Mouse (Mus musculus) midbrain, embryonic 11.5 days (tissue): ENCODE data around the gene Lrrc71. TPM values are rescaled to one million over a fixed set of nuclear protein-coding genes. Genes with fewer than 3 reads are reported as not detected.

Experiments
- ATAC-seq: fragments of 200-750 bp; cut with Nextera tagmentation; 2 replicates; pipeline ENCODE4 v1.8.0; 2017; ENCODE audit warnings: moderate TSS enrichment, moderate library complexity; ENCODE audit not compliant: low FRiP score
- DNase-seq: peaks from one replicate; pipeline ENCODE4 v3.0.0; 2015; ENCODE audit warnings: low spot score; ENCODE audit errors: missing footprints
- H3K27ac ChIP-seq: fragments of 300-500 bp; sonication (generic); 2 replicates; pipeline ENCODE4 v1.5.1; 2014; ENCODE audit warnings: low read depth, low read length
- H3K27me3 ChIP-seq: fragments of 300-500 bp; sonication (generic); 2 replicates; pipeline ENCODE4 v1.6.1; 2014; ENCODE audit warnings: mild to moderate bottlenecking, low read length, moderate library complexity, mixed read lengths; ENCODE audit not compliant: control insufficient read depth, insufficient read depth
- H3K36me3 ChIP-seq: fragments of 300-500 bp; sonication (generic); 2 replicates; pipeline ENCODE4 v1.6.1; 2014; ENCODE audit warnings: mild to moderate bottlenecking, low read length, moderate library complexity, mixed read lengths; ENCODE audit not compliant: control insufficient read depth, insufficient read depth
- H3K4me1 ChIP-seq: fragments of 300-500 bp; sonication (generic); 2 replicates; pipeline ENCODE4 v1.6.1; 2014; ENCODE audit warnings: low read length; ENCODE audit not compliant: control insufficient read depth, insufficient read depth
- H3K4me2 ChIP-seq: fragments of 300-500 bp; sonication (generic); 2 replicates; pipeline ENCODE4 v1.6.1; 2014; ENCODE audit warnings: mild to moderate bottlenecking, moderate library complexity
- H3K4me3 ChIP-seq: fragments of 300-500 bp; sonication (generic); 2 replicates; pipeline ENCODE4 v1.5.1; 2014; ENCODE audit warnings: low read depth, low read length
- H3K9ac ChIP-seq: fragments of 300-500 bp; sonication (generic); 2 replicates; pipeline ENCODE4 v1.6.1; 2014; ENCODE audit warnings: low read length
- H3K9me3 ChIP-seq: fragments of 300-500 bp; sonication (generic); 2 replicates; pipeline ENCODE4 v1.6.1; 2016; ENCODE audit warnings: low read length; ENCODE audit not compliant: control insufficient read depth
- WGBS: fragments of 180-500 bp; shearing (Covaris S2); extraction: QIAGEN DNeasy Blood & Tissue Kit; methylation state at CpG from one replicate; pipeline ENCODE4 v1.1.7; 2014; 5-methylcytosine and 5-hydroxymethylcytosine counted together
- polyA plus RNA-seq: library from polyadenylated mRNA; unstranded; fragments of >200 nt; fragmentation: Nextera tagmentation; extraction: Ambion mirVana; gene quantifications from 2 replicates; pipeline ENCODE4 v1.2.1, GENCODE M21; 2014

The Lrrc71 gene
- polyA plus RNA-seq, 1 experiment from 2014 or later = 0.08 TPM

DNA sequence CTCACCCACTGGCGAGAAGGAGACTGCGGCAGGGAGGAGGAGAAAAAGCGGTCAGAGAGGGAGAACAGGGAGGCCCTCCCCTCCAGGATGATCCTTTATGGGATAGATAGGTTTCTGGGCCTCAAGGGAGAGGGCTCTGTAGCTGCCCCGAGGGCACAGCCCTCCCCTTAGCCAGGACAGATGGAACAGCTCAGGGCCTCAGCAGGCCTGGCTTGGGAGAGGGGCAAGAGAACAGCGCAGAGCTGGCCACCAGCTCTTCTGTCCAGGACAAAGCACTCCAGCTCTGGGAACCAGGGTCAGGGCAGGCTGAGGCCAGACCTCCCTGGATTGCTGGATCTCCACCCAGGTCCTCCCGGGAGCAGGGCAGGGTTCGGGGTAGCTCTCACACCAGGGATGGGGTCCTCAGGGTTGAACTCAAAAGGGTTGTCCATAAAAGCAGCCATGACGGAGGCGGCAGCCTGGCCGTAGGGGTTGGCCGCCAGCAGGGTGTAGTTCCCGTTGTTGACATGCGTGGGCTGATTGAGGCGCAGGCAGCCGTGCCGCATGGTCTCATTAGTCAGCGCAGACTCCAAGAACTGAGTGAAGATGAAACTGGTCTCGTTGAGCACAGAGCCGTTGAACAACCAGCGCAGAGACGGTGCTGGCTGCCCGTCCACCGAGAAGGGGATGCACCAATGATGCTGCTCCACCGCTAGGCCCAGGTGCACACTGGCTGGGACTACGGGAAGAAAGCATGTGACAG lies 35.0 kb upstream of the Lrrc71 start:
- Histone ChIP-seq H3K4me2 (no peak overlapping the region), H3K27me3 (no peaks in the 10 kb centered on the region), H3K27ac (no peak overlapping the region), H3K9ac (no peak overlapping the region), H3K9me3 (no peaks in the 10 kb centered on the region), H3K4me3 (no peak overlapping the region), H3K4me1 (no peaks in the 10 kb centered on the region; the same call in none of the 2 replicates), H3K36me3 (no peaks in the 10 kb centered on the region)
- DNase-seq = no peak
- ATAC-seq = no peak
- 85% methylated on average over 25 of the region's 25 CpGs for WGBS

DNA sequence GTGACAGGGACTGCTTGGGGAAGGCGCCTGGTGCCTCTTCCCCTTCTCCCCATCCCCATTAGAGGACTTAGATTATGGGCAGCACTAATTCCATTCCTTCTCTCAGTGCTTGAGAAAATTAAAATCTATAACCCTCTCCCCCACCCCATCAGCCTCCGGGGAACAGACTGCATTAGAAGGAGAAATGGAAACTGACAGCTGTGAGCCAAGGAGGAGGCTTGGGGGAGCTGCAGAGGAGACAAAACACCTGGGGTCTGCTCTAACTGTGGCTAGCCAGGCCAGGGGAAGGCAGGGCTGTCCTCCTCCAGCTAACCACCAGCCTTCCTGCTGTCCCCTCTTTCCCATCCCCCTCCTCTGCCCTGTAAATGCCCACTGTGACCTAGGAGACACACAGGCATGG lies 30.7 kb upstream of the Lrrc71 start:
- Histone ChIP-seq H3K4me1 (no peaks in the 10 kb centered on the region; the same call in none of the 2 replicates), H3K9me3 (no peaks in the 10 kb centered on the region), H3K27ac (no peak overlapping the region; the same call in 1 of the 2 replicates), H3K36me3 (no peaks in the 10 kb centered on the region), H3K4me3 (no peak overlapping the region), H3K4me2 (no peak overlapping the region), H3K9ac (no peak overlapping the region), H3K27me3 (peaks cover 2% of the 10 kb centered on the region; the same call in 1 of the 2 replicates)
- ATAC-seq = peak; percentile 34; the same call in 1 of the 2 replicates
- 22% methylated on average over 2 of the region's 2 CpGs for WGBS
- DNase-seq = no peak

DNA sequence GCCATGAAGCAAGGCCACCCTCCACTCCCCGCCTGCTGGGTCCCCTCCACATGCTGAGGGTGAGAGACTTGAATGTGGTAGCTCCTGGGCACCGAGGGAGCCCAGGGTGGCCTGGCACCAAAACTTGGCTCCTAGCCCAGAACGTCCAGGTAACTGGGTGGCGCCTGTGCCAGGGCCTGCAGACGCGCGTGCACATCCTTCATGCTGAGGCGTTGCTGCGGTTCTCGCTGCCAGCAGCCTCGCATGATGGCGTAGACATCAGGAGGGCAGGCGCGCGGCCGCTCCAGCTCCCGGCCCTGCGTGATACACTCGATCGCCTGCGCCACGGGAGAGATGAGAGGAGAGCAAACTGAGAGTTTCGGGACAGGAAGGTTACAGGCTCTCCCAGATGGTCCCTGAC lies 29.9 kb upstream of the Lrrc71 start:
- no peak overlapping the region for H3K4me3 ChIP-seq
- 62% methylated on average over 23 of the region's 23 CpGs for WGBS
- H3K27me3 ChIP-seq = peaks cover 2% of the 10 kb centered on the region; the same call in 1 of the 2 replicates
- H3K4me1 ChIP-seq = no peaks in the 10 kb centered on the region; the same call in none of the 2 replicates
- no peaks in the 10 kb centered on the region for H3K9me3 ChIP-seq
- H3K36me3 ChIP-seq = no peaks in the 10 kb centered on the region
- no peak for DNase-seq
- H3K27ac ChIP-seq = no peak overlapping the region
- ATAC-seq = no peak; the same call in 1 of the 2 replicates
- H3K4me2 ChIP-seq = no peak overlapping the region
- no peak overlapping the region for H3K9ac ChIP-seq

DNA sequence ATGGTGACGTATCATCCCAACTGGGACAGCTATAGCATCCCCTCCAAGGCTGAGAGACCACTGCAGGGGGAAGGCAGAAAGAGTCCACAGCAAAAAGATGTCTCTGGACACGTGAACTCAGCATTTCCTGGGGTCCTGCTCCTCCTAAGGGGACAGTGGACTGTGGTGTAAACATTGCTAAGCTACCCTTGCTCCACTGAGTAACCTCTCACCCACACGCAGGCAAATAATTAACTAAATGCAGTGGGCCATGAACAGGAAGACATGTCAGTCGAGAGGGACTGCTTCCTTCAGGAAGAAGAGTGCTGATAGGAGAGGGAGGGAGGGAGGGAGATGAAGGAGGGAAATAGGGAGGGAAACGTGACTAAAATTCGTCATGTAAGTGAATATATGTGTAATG lies 22.7 kb upstream of the Lrrc71 start:
- DNase-seq = no peak
- H3K27me3 ChIP-seq = peaks cover 11% of the 10 kb centered on the region

DNA sequence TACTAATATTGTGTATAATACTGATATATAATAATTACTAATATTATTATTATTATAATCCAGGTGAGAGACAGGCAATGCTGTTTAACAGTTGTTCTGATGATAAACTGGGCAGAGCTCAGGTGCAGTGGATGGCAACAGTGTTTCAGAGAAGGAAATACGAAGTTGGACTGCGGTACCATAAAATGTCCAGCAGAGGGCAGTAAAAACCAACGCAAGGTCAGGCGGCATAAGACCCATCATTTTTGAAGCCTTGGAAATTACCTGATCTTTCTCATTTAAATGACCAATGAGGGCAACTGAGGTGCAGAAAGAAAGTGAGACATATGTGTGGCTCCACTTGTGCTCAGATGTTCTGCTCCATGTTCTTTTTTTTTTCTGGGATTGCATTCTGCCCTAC lies 21.9 kb upstream of the Lrrc71 start:
- H3K9me3 ChIP-seq = no peaks in the 10 kb centered on the region

More for the DNA sequence above, 22.7 kb upstream of the Lrrc71 start:
- 55% methylated on average over 6 of the region's 6 CpGs for WGBS
- H3K4me3 ChIP-seq = no peak overlapping the region
- H3K36me3 ChIP-seq = no peaks in the 10 kb centered on the region
- no peak for ATAC-seq
- no peak overlapping the region for H3K4me2 ChIP-seq
- no peaks in the 10 kb centered on the region for H3K4me1 ChIP-seq
- H3K9ac ChIP-seq = no peak overlapping the region
- no peaks in the 10 kb centered on the region for H3K9me3 ChIP-seq
- H3K27ac ChIP-seq = no peak overlapping the region

DNA sequence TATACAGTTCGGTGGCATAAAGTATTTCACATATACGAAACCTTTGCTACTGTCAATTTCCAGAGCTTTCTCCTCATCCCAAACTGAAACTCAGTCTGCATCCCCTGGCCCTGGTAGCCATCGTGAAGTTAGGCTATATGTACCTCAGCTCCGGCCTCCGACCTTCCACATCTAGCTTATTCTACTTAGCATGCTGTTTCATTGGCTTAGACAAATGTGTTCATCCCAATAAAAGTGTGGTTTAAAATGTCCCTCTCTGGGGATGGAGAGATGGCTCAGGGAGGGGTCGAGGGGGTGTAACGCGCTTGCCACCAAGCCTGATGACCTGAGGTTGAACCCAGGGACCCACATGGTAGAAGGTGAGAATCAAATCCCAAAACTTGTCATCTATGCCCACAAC lies 21.1 kb upstream of the Lrrc71 start:
- WGBS = 80% methylated on average over 8 of the region's 8 CpGs
- Histone ChIP-seq H3K27me3 (peaks cover 14% of the 10 kb centered on the region), H3K4me1 (no peaks in the 10 kb centered on the region), H3K4me2 (no peak overlapping the region), H3K27ac (no peak overlapping the region), H3K9ac (no peak overlapping the region), H3K36me3 (no peaks in the 10 kb centered on the region), H3K9me3 (no peaks in the 10 kb centered on the region), H3K4me3 (no peak overlapping the region)
- ATAC-seq (no peak), DNase-seq (no peak)

More for the DNA sequence above, 21.9 kb upstream of the Lrrc71 start:
- Histone ChIP-seq H3K9ac (no peak overlapping the region), H3K4me1 (no peaks in the 10 kb centered on the region), H3K4me3 (no peak overlapping the region), H3K27ac (no peak overlapping the region), H3K4me2 (no peak overlapping the region), H3K36me3 (no peaks in the 10 kb centered on the region), H3K27me3 (peaks cover 11% of the 10 kb centered on the region)
- DNase-seq (no peak), ATAC-seq (no peak)
- 0% methylated on average over 4 of the region's 4 CpGs for WGBS

DNA sequence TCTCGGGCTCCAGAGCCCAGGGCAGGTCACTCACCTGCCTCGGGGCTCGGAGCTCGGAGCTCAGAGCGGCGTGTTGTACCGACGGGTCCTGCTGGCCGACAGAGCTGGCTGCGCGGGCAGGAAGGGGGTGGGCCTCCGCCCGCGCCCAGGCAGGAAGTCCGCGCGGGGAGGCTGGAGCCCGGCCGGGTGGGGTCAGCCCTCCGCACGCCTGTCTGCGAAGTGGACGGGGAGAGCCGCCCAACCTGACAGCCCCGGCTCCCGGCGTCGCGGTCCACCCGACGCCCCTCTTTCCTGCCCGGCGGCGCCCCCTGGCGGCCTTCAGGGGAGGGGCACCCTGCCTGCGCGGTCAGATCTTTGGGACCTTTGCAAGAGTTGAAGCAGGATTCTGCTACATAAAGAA lies 20.4 kb upstream of the Lrrc71 start:
- H3K27me3 ChIP-seq = peaks cover 14% of the 10 kb centered on the region
- no peaks in the 10 kb centered on the region for H3K9me3 ChIP-seq
- no peaks in the 10 kb centered on the region for H3K4me1 ChIP-seq
- WGBS = 3% methylated on average over 30 of the region's 37 CpGs
- DNase-seq (peak; percentile 98), ATAC-seq (peak; percentile 47; the same call in 1 of the 2 replicates)
- H3K27ac ChIP-seq = no peak overlapping the region
- peak overlapping the region; percentile 28 for H3K4me3 ChIP-seq
- H3K9ac ChIP-seq = peak overlapping the region; percentile 31
- peak overlapping the region; percentile 35 for H3K4me2 ChIP-seq
- no peaks in the 10 kb centered on the region for H3K36me3 ChIP-seq

DNA sequence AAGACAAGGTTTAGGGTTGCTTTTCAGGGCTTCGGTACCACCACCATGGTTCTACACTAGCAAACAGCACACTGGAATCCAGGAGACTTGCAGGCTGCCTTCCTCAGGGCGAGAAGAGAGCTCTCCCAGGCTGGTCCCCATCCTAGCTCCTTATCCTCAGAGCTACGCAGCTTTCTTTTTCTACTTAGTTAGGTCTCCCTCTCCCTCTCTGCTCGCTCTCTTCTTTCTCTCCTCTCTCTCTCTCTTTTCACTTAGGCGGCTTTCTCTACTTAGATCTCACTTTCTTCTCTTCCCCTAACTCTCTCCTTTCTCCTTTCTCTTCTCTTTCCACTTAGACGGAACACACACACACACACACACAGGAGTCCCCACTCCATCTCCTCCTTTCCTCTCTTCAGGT lies 20.0 kb upstream of the Lrrc71 start:
- Histone ChIP-seq H3K27me3 (peaks cover 14% of the 10 kb centered on the region), H3K4me3 (peak overlapping the region; percentile 28), H3K9me3 (no peaks in the 10 kb centered on the region), H3K9ac (peak overlapping the region; percentile 31; the same call in 1 of the 2 replicates), H3K4me1 (no peaks in the 10 kb centered on the region; the same call in 1 of the 2 replicates), H3K27ac (no peak overlapping the region), H3K4me2 (peak overlapping the region; percentile 35), H3K36me3 (no peaks in the 10 kb centered on the region)
- 56% methylated on average over 6 of the region's 6 CpGs for WGBS
- DNase-seq (no peak), ATAC-seq (no peak)

DNA sequence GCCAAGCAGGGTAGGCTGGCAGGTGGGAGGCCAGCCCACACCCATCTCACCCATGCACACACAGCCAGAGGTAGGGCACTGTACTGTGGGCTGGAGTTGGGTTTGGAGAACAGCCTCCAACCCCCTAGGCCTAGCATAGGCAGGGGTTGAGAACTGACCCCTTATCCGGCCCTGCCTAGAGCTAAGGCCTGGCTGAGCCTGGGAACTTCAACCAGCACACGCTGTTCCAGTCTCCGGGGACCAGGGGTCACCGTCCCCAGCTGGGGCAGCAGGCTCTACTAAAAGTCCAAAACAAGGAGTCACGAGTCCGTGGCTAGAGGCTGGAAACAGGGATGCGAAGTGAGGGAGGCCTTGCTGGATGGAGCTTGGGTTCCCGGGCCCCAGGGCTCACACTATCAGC lies 19.3 kb upstream of the Lrrc71 start:
- WGBS = 57% methylated on average over 8 of the region's 8 CpGs
- Histone ChIP-seq H3K4me3 (no peak overlapping the region), H3K9ac (no peak overlapping the region), H3K36me3 (no peaks in the 10 kb centered on the region), H3K4me1 (no peaks in the 10 kb centered on the region; the same call in 1 of the 2 replicates), H3K4me2 (no peak overlapping the region), H3K27me3 (peaks cover 14% of the 10 kb centered on the region), H3K9me3 (no peaks in the 10 kb centered on the region), H3K27ac (no peak overlapping the region)
- ATAC-seq (no peak), DNase-seq (no peak)
